Mouse (Mus musculus) MEL (cell line): ENCODE measurements around the gene Gprin2.

Experiments
- MEF2A ChIP-seq: IDR thresholded peaks from 2 replicates; pipeline ENCODE4 v1.6.1; 2014; ENCODE audit warnings: low read depth, mild to moderate bottlenecking, inconsistent platforms, low read length, improper control_type of control experiment; ENCODE audit not compliant: poor library complexity, insufficient replicate concordance, severe bottlenecking; ENCODE audit errors: extremely low read depth
- MXI1 ChIP-seq: IDR thresholded peaks from 2 replicates; pipeline ENCODE4 v1.6.1; 2011; ENCODE audit warnings: mild to moderate bottlenecking, low read depth, low read length, improper control_type of control experiment
- POLR2A ChIP-seq, 2 experiments: IDR thresholded peaks; 2 replicates each; pipeline ENCODE4 v1.6.1; 2011 to 2012; ENCODE audit warnings: low read length in 2 of 2, mild to moderate bottlenecking in 2 of 2, control low read depth in 1 of 2, improper control_type of control experiment in 1 of 2, low read depth in 1 of 2, moderate library complexity in 1 of 2; ENCODE audit not compliant: control insufficient read depth in 1 of 2, insufficient read depth in 1 of 2, poor library complexity in 1 of 2
- ZC3H11A ChIP-seq: IDR thresholded peaks from 2 replicates; pipeline ENCODE4 v1.6.1; 2012; ENCODE audit warnings: low read depth, mild to moderate bottlenecking, inconsistent platforms, low read length, improper control_type of control experiment

DNA sequence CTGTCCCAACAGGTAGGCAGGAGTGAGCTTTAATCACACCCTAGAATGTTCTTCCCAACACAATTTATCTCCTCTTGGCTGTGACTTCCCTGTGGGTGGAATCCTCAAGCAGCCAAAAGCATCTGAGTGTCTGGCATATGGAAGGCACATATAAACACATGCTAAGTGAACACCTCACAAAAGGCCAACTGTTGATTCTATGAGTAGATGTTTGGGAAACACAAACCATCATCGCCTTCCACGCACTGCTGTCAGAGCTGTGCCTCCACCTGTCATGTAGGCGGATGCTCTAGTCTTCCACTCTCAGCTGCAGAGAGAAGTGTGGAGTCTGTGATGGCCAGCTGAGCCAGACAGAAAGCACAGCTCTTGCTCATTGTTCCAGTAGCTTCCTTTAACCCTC, 22.1 kb downstream of the Gprin2 start:
- no peak for TF ChIP-seq POLR2A (IDR thresholded peaks at IDR 0.05; ENCODE audit: control insufficient read depth in 1 of 2, insufficient read depth in 1 of 2, low read depth in 1 of 2, low read length in 2 of 2, poor library complexity in 1 of 2)
- TF ChIP-seq ZC3H11A: no peak
- TF ChIP-seq MXI1: no peak
- no peak for TF ChIP-seq MEF2A
